Mouse (Mus musculus) kidney, adult 2 months (tissue): ENCODE data around the gene Rpl19.

Experiments used
- CTCF ChIP-seq: fragments of 200-500 bp; conservative IDR thresholded peaks from 2 replicates; pipeline ENCODE4 v1.5.1; 2011; ENCODE audit warnings: low read depth, mild to moderate bottlenecking, control low read depth, low read length, moderate library complexity, mixed read lengths; ENCODE audit not compliant: insufficient read depth, insufficient read length
- POLR2A ChIP-seq: fragments of 200-500 bp; IDR thresholded peaks from one replicate; pipeline ENCODE4 v1.6.1; 2011; ENCODE audit warnings: low read depth, low read length, control low read depth

DNA sequence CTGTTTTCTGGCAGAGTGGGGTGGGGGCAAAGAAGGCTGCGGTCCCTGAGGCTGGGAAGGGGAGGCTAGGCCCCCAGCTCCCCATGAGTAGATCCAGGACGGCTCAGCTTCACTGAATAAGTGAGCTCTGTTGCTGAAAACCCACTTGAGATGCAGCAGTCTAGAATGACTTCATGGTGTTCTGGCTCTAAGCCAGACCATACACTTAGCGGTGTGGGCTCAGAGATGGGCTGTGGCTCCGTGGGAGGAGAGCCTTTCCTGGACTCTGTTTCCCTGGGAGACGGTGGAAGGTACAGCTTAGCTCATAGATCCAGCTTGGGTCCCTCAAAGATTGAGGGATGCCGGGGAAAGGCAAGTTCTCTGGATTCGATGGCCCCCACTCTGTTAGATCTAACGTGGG is 22.3 kb upstream of the Rpl19 start:
- TF ChIP-seq CTCF (no peak), POLR2A (no peak)
